Mouse (Mus musculus): ENCODE data around the gene Vwce. TPM values are rescaled to one million over a fixed set of nuclear protein-coding genes. Genes with fewer than 3 reads are reported as not detected.

Vwce gene
- polyA plus RNA-seq, 2 experiments from 2014 or later: not detected

GRCm38 (mm10) chr19:10691660-10692059, 57.6 kb downstream of the Vwce start:
- no peak for ATAC-seq

GRCm38 (mm10) chr19:10692361-10692760, 58.3 kb downstream of the Vwce start:
- ATAC-seq: no peak

- ATAC-seq: no peak
Observed at GRCm38 (mm10) chr19:10693926-10694682, 60.1 kb downstream of the Vwce start.

GRCm38 (mm10) chr19:10695801-10696200, 61.8 kb downstream of the Vwce start:
- no peak for ATAC-seq

GRCm38 (mm10) chr19:10698131-10698991, 64.3 kb downstream of the Vwce start:
- no peak for ATAC-seq

GRCm38 (mm10) chr19:10699851-10700250, 65.8 kb downstream of the Vwce start:
- no peak for ATAC-seq

- no peak for ATAC-seq
Observed at GRCm38 (mm10) chr19:10701013-10701726, 67.2 kb downstream of the Vwce start.

- no peak for ATAC-seq
Observed at GRCm38 (mm10) chr19:10702125-10702524, 68.1 kb downstream of the Vwce start.

- no peak for ATAC-seq
Observed at GRCm38 (mm10) chr19:10703470-10703869, 69.5 kb downstream of the Vwce start.

GRCm38 (mm10) chr19:10707087-10707875, 73.3 kb downstream of the Vwce start:
- no peak for ATAC-seq

- no peak for ATAC-seq
Observed at GRCm38 (mm10) chr19:10707881-10708280, 73.9 kb downstream of the Vwce start.

- ATAC-seq: no peak
Observed at GRCm38 (mm10) chr19:10708900-10709299, 74.9 kb downstream of the Vwce start.

GRCm38 (mm10) chr19:10709360-10710087, 75.5 kb downstream of the Vwce start:
- peak; percentile 65 for ATAC-seq

- ATAC-seq: no peak
Observed at GRCm38 (mm10) chr19:10710088-10710511, 76.1 kb downstream of the Vwce start.

GRCm38 (mm10) chr19:10710751-10711150, 76.7 kb downstream of the Vwce start:
- ATAC-seq: no peak

- ATAC-seq: no peak
Observed at GRCm38 (mm10) chr19:10712194-10712593, 78.2 kb downstream of the Vwce start.

- ATAC-seq: no peak
Observed at GRCm38 (mm10) chr19:10712646-10713045, 78.6 kb downstream of the Vwce start.

GRCm38 (mm10) chr19:10713551-10713950, 79.5 kb downstream of the Vwce start:
- no peak for ATAC-seq

- ATAC-seq: no peak
Observed at GRCm38 (mm10) chr19:10714168-10714567, 80.2 kb downstream of the Vwce start.

GRCm38 (mm10) chr19:10714682-10715475, 80.9 kb downstream of the Vwce start:
- peak; percentile 70 for ATAC-seq

GRCm38 (mm10) chr19:10715476-10715875, 81.5 kb downstream of the Vwce start:
- peak; percentile 41 for ATAC-seq

All from CD4-positive, CD25-positive, alpha-beta regulatory T cell, adult 4 months (primary cell).